Mouse (Mus musculus) testis, adult 2 months (tissue): ENCODE measurements around the gene Clmn.

Experiments
- CTCF ChIP-seq: fragments of 200-500 bp; IDR thresholded peaks from 2 replicates; pipeline ENCODE4 v1.5.1; 2012; ENCODE audit warnings: low read depth, mild to moderate bottlenecking, inconsistent platforms, low read length, moderate library complexity; ENCODE audit not compliant: control insufficient read depth, insufficient read depth, insufficient replicate concordance
- POLR2A ChIP-seq: fragments of 200-500 bp; IDR thresholded peaks from 2 replicates; pipeline ENCODE4 v1.6.1; 2012; ENCODE audit warnings: low read depth, mild to moderate bottlenecking, inconsistent platforms, low read length, moderate library complexity; ENCODE audit not compliant: control insufficient read depth

DNA sequence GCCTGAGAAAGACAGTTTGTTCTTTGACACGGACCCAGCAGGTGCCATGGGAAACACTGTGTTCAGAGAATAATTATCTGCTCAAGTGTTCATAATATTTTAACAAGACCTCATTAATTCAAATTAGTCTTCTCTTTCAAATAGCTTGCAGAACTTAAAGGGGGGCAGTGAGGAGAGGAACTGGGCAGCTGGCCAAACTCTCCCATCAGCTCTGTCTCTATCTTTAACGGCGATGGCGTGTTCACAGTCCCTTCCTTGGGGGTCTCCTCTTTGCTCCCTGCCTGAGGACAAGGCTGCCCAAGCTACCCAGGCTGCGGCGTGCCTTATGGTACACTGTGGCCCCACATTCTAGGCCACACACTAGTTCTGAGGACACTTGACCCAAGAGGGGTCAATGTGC lies 37.2 kb downstream of the Clmn start:
- TF ChIP-seq POLR2A (no peak), CTCF (no peak)
